Mouse (Mus musculus) forebrain, embryonic 14.5 days (tissue): ENCODE data around the gene Kit. TPM values are rescaled to one million over a fixed set of nuclear protein-coding genes. Genes with fewer than 3 reads are reported as not detected.

Experiments
- ATAC-seq: fragments of 200-750 bp; cut with Nextera tagmentation; 2 replicates; pipeline ENCODE4 v1.8.0; 2017; ENCODE audit warnings: mild to moderate bottlenecking, moderate library complexity
- DNase-seq: peaks from one replicate; pipeline ENCODE4 v3.0.0-alpha.2; 2015; ENCODE audit warnings: low spot score
- H3K27ac ChIP-seq: fragments of 300-500 bp; sonication (generic); 2 replicates; pipeline ENCODE4 v1.5.1; 2014; ENCODE audit warnings: low read depth, mild to moderate bottlenecking, control low read depth, low read length, moderate library complexity
- H3K27me3 ChIP-seq: fragments of 300-500 bp; sonication (generic); replicated peaks from 2 replicates; pipeline ENCODE4 v1.6.1; 2014; ENCODE audit warnings: low read length, control low read depth, mixed read lengths; ENCODE audit not compliant: control insufficient read depth, insufficient read depth
- H3K36me3 ChIP-seq: fragments of 300-500 bp; sonication (generic); 2 replicates; pipeline ENCODE4 v1.6.1; 2014; ENCODE audit warnings: low read length, control low read depth; ENCODE audit not compliant: control insufficient read depth, insufficient read depth
- H3K4me1 ChIP-seq: fragments of 300-500 bp; sonication (generic); 2 replicates; pipeline ENCODE4 v1.6.1; 2014; ENCODE audit warnings: antibody characterized with exemption, low read length, control low read depth; ENCODE audit not compliant: control insufficient read depth, insufficient read depth
- H3K4me2 ChIP-seq: fragments of 300-500 bp; sonication (generic); 2 replicates; pipeline ENCODE4 v1.6.1; 2014; ENCODE audit warnings: mild to moderate bottlenecking, control low read depth, low read length
- H3K4me3 ChIP-seq: fragments of 300-500 bp; sonication (generic); 2 replicates; pipeline ENCODE4 v1.5.1; 2014; ENCODE audit warnings: low read depth, low read length, control low read depth
- H3K9ac ChIP-seq: fragments of 300-500 bp; sonication (generic); 2 replicates; pipeline ENCODE4 v1.6.1; 2014; ENCODE audit warnings: mild to moderate bottlenecking, low read length, control low read depth, moderate library complexity
- H3K9me3 ChIP-seq: fragments of 300-500 bp; sonication (generic); replicated peaks from 2 replicates; pipeline ENCODE4 v1.6.1; 2016; ENCODE audit warnings: low read length, control low read depth, mixed read lengths; ENCODE audit not compliant: control insufficient read depth
- WGBS: fragments of 180-500 bp; shearing (Covaris S2); extraction: QIAGEN DNeasy Blood & Tissue Kit; methylation state at CpG from one replicate; pipeline ENCODE4 v1.1.7; 2014; 5-methylcytosine and 5-hydroxymethylcytosine counted together
- polyA plus RNA-seq: library from polyadenylated mRNA; unstranded; fragments of >200 nt; fragmentation: Nextera tagmentation; extraction: Ambion mirVana; gene quantifications from 2 replicates; pipeline ENCODE4 v1.2.1, GENCODE M21; 2014

The Kit gene
- polyA plus RNA-seq, 1 experiment from 2014 or later, result 27.0 TPM

DNA sequence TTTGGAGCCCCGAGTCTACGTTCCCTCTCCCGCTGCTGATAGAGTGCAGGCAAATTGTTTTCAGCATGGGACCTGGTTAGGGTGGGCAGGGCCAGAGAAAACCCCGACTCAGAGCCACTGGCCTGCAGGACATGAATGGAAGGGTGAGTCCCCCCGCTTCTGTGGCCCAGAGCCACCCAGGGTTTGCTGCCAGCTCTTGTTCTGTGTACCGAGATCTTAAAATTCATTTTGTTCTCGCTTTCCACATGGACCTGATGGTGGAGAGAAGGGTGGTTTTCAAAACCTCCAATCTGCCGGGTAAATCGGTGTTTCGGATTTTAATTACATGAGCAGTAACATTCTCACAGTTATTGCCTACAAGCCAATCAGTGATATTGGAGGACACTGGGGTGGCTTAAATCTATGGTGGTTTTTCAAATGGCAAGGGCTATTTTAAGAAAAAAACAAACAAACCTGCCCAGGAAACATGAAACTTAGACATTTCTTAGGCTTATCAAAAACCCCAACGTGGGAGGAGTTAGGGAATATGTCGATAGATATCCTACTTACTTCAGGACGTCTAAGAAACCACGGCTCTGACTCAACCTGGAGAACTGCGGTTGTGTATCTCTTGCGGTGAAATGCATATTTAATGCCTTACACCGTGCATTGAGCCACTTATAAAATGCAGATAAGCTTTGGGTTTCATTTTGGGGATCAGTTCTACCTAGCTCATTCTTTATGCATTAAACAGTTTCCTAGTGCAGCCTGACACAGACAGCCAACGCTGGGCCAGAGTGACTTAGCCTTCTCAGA lies 58.3 kb downstream of the Kit start:
- no peak overlapping the region for H3K4me2 ChIP-seq
- peaks cover 3% of the 10 kb centered on the region; the same call in 1 of the 2 replicates for H3K4me1 ChIP-seq
- no peaks in the 10 kb centered on the region for H3K9me3 ChIP-seq
- no peaks in the 10 kb centered on the region for H3K36me3 ChIP-seq
- DNase-seq (no peak), ATAC-seq (no peak)
- no peak overlapping the region for H3K9ac ChIP-seq
- no peaks in the 10 kb centered on the region for H3K27me3 ChIP-seq
- 92% methylated on average over 18 of the region's 18 CpGs for WGBS
- no peak overlapping the region for H3K4me3 ChIP-seq
- no peak overlapping the region for H3K27ac ChIP-seq

- 52% methylated on average over 12 of the region's 12 CpGs for WGBS
- Histone ChIP-seq H3K27ac (no peak overlapping the region), H3K9me3 (no peaks in the 10 kb centered on the region), H3K4me3 (no peak overlapping the region), H3K36me3 (no peaks in the 10 kb centered on the region), H3K4me2 (no peak overlapping the region), H3K4me1 (peaks cover 3% of the 10 kb centered on the region; the same call in 1 of the 2 replicates), H3K27me3 (no peaks in the 10 kb centered on the region), H3K9ac (no peak overlapping the region)
- ATAC-seq (peak; percentile 44; the same call in 1 of the 2 replicates), DNase-seq (peak; percentile 40)
These were observed 60.7 kb downstream of the Kit start for GRCm38 (mm10) chr5:75635385-75635784.

- Histone ChIP-seq H3K27ac (no peak overlapping the region), H3K9ac (no peak overlapping the region), H3K4me2 (no peak overlapping the region), H3K27me3 (no peaks in the 10 kb centered on the region), H3K9me3 (no peaks in the 10 kb centered on the region), H3K4me1 (no peaks in the 10 kb centered on the region), H3K36me3 (no peaks in the 10 kb centered on the region), H3K4me3 (no peak overlapping the region)
- DNase-seq (no peak), ATAC-seq (no peak)
- 84% methylated on average over 11 of the region's 11 CpGs for WGBS
These were observed 65.9 kb downstream of the Kit start for GRCm38 (mm10) chr5:75640637-75641036.

DNA sequence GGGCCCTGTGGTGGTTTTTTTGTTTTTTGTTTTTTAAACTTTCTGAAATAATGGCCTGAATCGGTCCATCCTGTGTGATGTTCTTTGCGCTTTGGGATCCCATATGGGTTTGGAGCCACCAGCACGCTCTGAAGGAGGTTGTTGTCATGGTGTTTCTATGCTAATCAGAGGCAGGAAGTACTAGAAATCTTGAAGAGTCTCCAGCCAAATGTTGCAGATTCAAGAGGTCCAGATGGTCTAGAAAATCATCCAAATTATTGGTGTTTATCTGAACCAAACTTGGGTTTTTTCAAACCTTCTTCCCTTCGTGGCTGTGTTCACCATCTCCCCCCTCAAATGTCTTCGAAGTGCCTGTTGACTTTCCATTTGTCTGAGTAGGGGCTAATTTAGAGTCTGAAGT lies 72.3 kb downstream of the Kit start:
- DNase-seq (peak; percentile 29), ATAC-seq (no peak)
- WGBS, result 78% methylated on average over 5 of the region's 5 CpGs

GRCm38 (mm10) chr5:75650566-75650965 lies 75.8 kb downstream of the Kit start:
- H3K4me2 ChIP-seq, result no peak overlapping the region
- peaks cover 7% of the 10 kb centered on the region for H3K4me1 ChIP-seq
- ATAC-seq (no peak), DNase-seq (peak; percentile 48)
- no peak overlapping the region for H3K9ac ChIP-seq
- WGBS, result 29% methylated on average over 8 of the region's 8 CpGs
- peaks cover 17% of the 10 kb centered on the region; the same call in 1 of the 2 replicates for H3K36me3 ChIP-seq
- H3K4me3 ChIP-seq, result no peak overlapping the region
- no peak overlapping the region for H3K27ac ChIP-seq
- H3K9me3 ChIP-seq, result no peaks in the 10 kb centered on the region
- H3K27me3 ChIP-seq, result no peaks in the 10 kb centered on the region

More for the DNA sequence above, 72.3 kb downstream of the Kit start:
- Histone ChIP-seq H3K9ac (no peak overlapping the region), H3K9me3 (no peaks in the 10 kb centered on the region), H3K4me2 (no peak overlapping the region), H3K4me1 (peaks cover 7% of the 10 kb centered on the region), H3K36me3 (no peaks in the 10 kb centered on the region), H3K4me3 (no peak overlapping the region), H3K27me3 (no peaks in the 10 kb centered on the region), H3K27ac (no peak overlapping the region)

GRCm38 (mm10) chr5:75653431-75653830 lies 78.7 kb downstream of the Kit start:
- DNase-seq (no peak), ATAC-seq (no peak)
- Histone ChIP-seq H3K36me3 (peaks cover 17% of the 10 kb centered on the region; the same call in 1 of the 2 replicates), H3K9ac (no peak overlapping the region), H3K4me3 (no peak overlapping the region), H3K4me2 (no peak overlapping the region), H3K27ac (no peak overlapping the region), H3K27me3 (no peaks in the 10 kb centered on the region), H3K9me3 (no peaks in the 10 kb centered on the region), H3K4me1 (peaks cover 7% of the 10 kb centered on the region)
- WGBS, result 94% methylated on average over 8 of the region's 8 CpGs

GRCm38 (mm10) chr5:75658575-75658974 lies 83.9 kb downstream of the Kit start:
- H3K9me3 ChIP-seq, result no peaks in the 10 kb centered on the region
- H3K36me3 ChIP-seq, result peaks cover 5% of the 10 kb centered on the region; the same call in 1 of the 2 replicates
- H3K27ac ChIP-seq, result no peak overlapping the region
- no peak overlapping the region for H3K4me2 ChIP-seq
- H3K4me3 ChIP-seq, result no peak overlapping the region
- DNase-seq, result no peak
- H3K4me1 ChIP-seq, result no peaks in the 10 kb centered on the region
- H3K27me3 ChIP-seq, result no peaks in the 10 kb centered on the region
- ATAC-seq, result no peak
- no peak overlapping the region for H3K9ac ChIP-seq
- 94% methylated on average over 6 of the region's 6 CpGs for WGBS

- no peak overlapping the region for H3K9ac ChIP-seq
- H3K9me3 ChIP-seq, result no peaks in the 10 kb centered on the region
- H3K4me1 ChIP-seq, result no peaks in the 10 kb centered on the region
- H3K4me3 ChIP-seq, result no peak overlapping the region
- 96% methylated on average over 27 of the region's 27 CpGs for WGBS
- ATAC-seq (no peak), DNase-seq (no peak)
- H3K36me3 ChIP-seq, result no peaks in the 10 kb centered on the region
- no peak overlapping the region for H3K27ac ChIP-seq
- no peak overlapping the region for H3K4me2 ChIP-seq
- H3K27me3 ChIP-seq, result no peaks in the 10 kb centered on the region
These were observed 85.6 kb downstream of the Kit start for GRCm38 (mm10) chr5:75660342-75660741.

DNA sequence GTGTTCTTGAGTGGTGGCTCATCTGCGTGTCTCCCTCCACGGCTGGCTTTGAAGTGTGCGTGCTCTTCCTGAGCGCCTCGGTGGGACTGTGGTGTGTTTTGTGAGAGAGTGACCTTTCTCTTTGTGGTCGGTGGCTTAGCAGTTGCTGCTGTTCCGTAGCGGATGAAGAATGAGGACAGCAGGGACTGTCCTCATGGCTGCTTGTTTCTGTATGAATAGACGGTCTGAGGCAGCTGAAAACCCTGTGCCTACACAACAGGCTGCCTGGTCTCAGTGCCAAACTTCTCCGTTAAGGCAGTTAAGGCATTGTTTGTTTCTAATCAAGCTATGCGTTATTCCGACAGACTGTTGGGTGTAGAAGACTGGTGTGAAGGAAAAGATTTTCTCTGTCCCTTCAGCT lies 87.8 kb downstream of the Kit start:
- DNase-seq (peak; percentile 24), ATAC-seq (no peak)
- no peaks in the 10 kb centered on the region for H3K27me3 ChIP-seq
- no peaks in the 10 kb centered on the region for H3K36me3 ChIP-seq
- no peak overlapping the region for H3K4me2 ChIP-seq
- H3K4me3 ChIP-seq, result no peak overlapping the region
- H3K9ac ChIP-seq, result no peak overlapping the region
- no peaks in the 10 kb centered on the region for H3K4me1 ChIP-seq
- WGBS, result 62% methylated on average over 12 of the region's 12 CpGs
- no peaks in the 10 kb centered on the region for H3K9me3 ChIP-seq
- H3K27ac ChIP-seq, result no peak overlapping the region
